Mouse (Mus musculus): ENCODE results near the gene Gns. TPM values are rescaled to one million over a fixed set of nuclear protein-coding genes. Genes with fewer than 3 reads are reported as not detected.

The Gns gene
- polyA plus RNA-seq, 1 experiment: 47.2 TPM

GRCm38 (mm10) chr10:121436693-121437092 lies 71.8 kb downstream of the Gns start:
- H3ac ChIP-seq (ENCODE audit: control insufficient read depth, insufficient read length, low read depth): no peak overlapping the region
- H3K36me3 ChIP-seq (ENCODE audit: control insufficient read depth, insufficient read depth): no peaks in the 10 kb centered on the region
- TF ChIP-seq MYOD1 (IDR thresholded peaks at IDR 0.05; ENCODE audit: control insufficient read depth, insufficient read length, low read depth) (no peak), USF1 (IDR thresholded peaks at IDR 0.05; ENCODE audit: low read depth) (no peak), CEBPB (IDR thresholded peaks at IDR 0.05; ENCODE audit: low read depth) (no peak), FOSL1 (IDR thresholded peaks at IDR 0.05; ENCODE audit: insufficient read depth, low read length, poor library complexity, severe bottlenecking) (no peak), MYOG (IDR thresholded peaks at IDR 0.05; ENCODE audit: control insufficient read depth, extremely low read depth, insufficient read length) (no peak), CTCF (IDR thresholded peaks at IDR 0.05; ENCODE audit: control insufficient read depth, insufficient read depth, insufficient read length) (no peak), MAX (IDR thresholded peaks at IDR 0.05) (no peak)
- H3K79me2 ChIP-seq (ENCODE audit: control insufficient read depth, insufficient read depth): no peaks in the 10 kb centered on the region
- H3K79me3 ChIP-seq (ENCODE audit: low read depth): no peaks in the 10 kb centered on the region
- no peak overlapping the region for H3K4me3 ChIP-seq (ENCODE audit: insufficient read depth, poor library complexity, severe bottlenecking)
- no peaks in the 10 kb centered on the region for H3K27me3 ChIP-seq (ENCODE audit: control insufficient read depth, insufficient read depth, insufficient read length)

GRCm38 (mm10) chr10:121438109-121438508 lies 73.2 kb downstream of the Gns start:
- H3K79me3 ChIP-seq (ENCODE audit: low read depth): no peaks in the 10 kb centered on the region
- H3K27me3 ChIP-seq (ENCODE audit: control insufficient read depth, insufficient read depth, insufficient read length): no peaks in the 10 kb centered on the region
- H3K79me2 ChIP-seq (ENCODE audit: control insufficient read depth, insufficient read depth): no peaks in the 10 kb centered on the region
- H3K36me3 ChIP-seq (ENCODE audit: control insufficient read depth, insufficient read depth): no peaks in the 10 kb centered on the region
- TF ChIP-seq MYOG (IDR thresholded peaks at IDR 0.05; ENCODE audit: control insufficient read depth, extremely low read depth, insufficient read length) (no peak), CEBPB (IDR thresholded peaks at IDR 0.05; ENCODE audit: low read depth) (no peak), FOSL1 (IDR thresholded peaks at IDR 0.05; ENCODE audit: insufficient read depth, low read length, poor library complexity, severe bottlenecking) (no peak), MYOD1 (IDR thresholded peaks at IDR 0.05; ENCODE audit: control insufficient read depth, insufficient read length, low read depth) (no peak), USF1 (IDR thresholded peaks at IDR 0.05; ENCODE audit: low read depth) (no peak), MAX (IDR thresholded peaks at IDR 0.05) (no peak), CTCF (IDR thresholded peaks at IDR 0.05; ENCODE audit: control insufficient read depth, insufficient read depth, insufficient read length) (no peak)
- H3K4me3 ChIP-seq (ENCODE audit: insufficient read depth, poor library complexity, severe bottlenecking): no peak overlapping the region
- H3ac ChIP-seq (ENCODE audit: control insufficient read depth, insufficient read length, low read depth): no peak overlapping the region

- H3K27me3 ChIP-seq (ENCODE audit: control insufficient read depth, insufficient read depth, insufficient read length): no peaks in the 10 kb centered on the region
- TF ChIP-seq USF1 (IDR thresholded peaks at IDR 0.05; ENCODE audit: low read depth) (no peak), MYOG (IDR thresholded peaks at IDR 0.05; ENCODE audit: control insufficient read depth, extremely low read depth, insufficient read length) (no peak), MAX (IDR thresholded peaks at IDR 0.05) (no peak), FOSL1 (IDR thresholded peaks at IDR 0.05; ENCODE audit: insufficient read depth, low read length, poor library complexity, severe bottlenecking) (no peak), MYOD1 (IDR thresholded peaks at IDR 0.05; ENCODE audit: control insufficient read depth, insufficient read length, low read depth) (no peak), CTCF (IDR thresholded peaks at IDR 0.05; ENCODE audit: control insufficient read depth, insufficient read depth, insufficient read length) (no peak), CEBPB (IDR thresholded peaks at IDR 0.05; ENCODE audit: low read depth) (no peak)
- H3K4me3 ChIP-seq (ENCODE audit: insufficient read depth, poor library complexity, severe bottlenecking): no peak overlapping the region
Measured at GRCm38 (mm10) chr10:121439310-121439731, 74.4 kb downstream of the Gns start.

GRCm38 (mm10) chr10:121443791-121444190 lies 78.9 kb downstream of the Gns start:
- Histone ChIP-seq H3ac (ENCODE audit: control insufficient read depth, insufficient read length, low read depth) (no peak overlapping the region), H3K79me3 (ENCODE audit: low read depth) (peaks cover 4% of the 10 kb centered on the region), H3K27me3 (ENCODE audit: control insufficient read depth, insufficient read depth, insufficient read length) (no peaks in the 10 kb centered on the region), H3K4me3 (ENCODE audit: insufficient read depth, poor library complexity, severe bottlenecking) (no peak overlapping the region), H3K79me2 (ENCODE audit: control insufficient read depth, insufficient read depth) (no peaks in the 10 kb centered on the region), H3K36me3 (ENCODE audit: control insufficient read depth, insufficient read depth) (no peaks in the 10 kb centered on the region)
- TF ChIP-seq CEBPB (IDR thresholded peaks at IDR 0.05; ENCODE audit: low read depth) (no peak), CTCF (IDR thresholded peaks at IDR 0.05; ENCODE audit: control insufficient read depth, insufficient read depth, insufficient read length) (no peak), MAX (IDR thresholded peaks at IDR 0.05) (no peak), FOSL1 (IDR thresholded peaks at IDR 0.05; ENCODE audit: insufficient read depth, low read length, poor library complexity, severe bottlenecking) (no peak), USF1 (IDR thresholded peaks at IDR 0.05; ENCODE audit: low read depth) (no peak), MYOG (IDR thresholded peaks at IDR 0.05; ENCODE audit: control insufficient read depth, extremely low read depth, insufficient read length) (no peak), MYOD1 (IDR thresholded peaks at IDR 0.05; ENCODE audit: control insufficient read depth, insufficient read length, low read depth) (no peak)

More at GRCm38 (mm10) chr10:121439310-121439731, 74.4 kb downstream of the Gns start:
- Histone ChIP-seq H3ac (ENCODE audit: control insufficient read depth, insufficient read length, low read depth) (no peak overlapping the region), H3K79me3 (ENCODE audit: low read depth) (peaks cover 4% of the 10 kb centered on the region), H3K36me3 (ENCODE audit: control insufficient read depth, insufficient read depth) (no peaks in the 10 kb centered on the region), H3K79me2 (ENCODE audit: control insufficient read depth, insufficient read depth) (no peaks in the 10 kb centered on the region)

- Histone ChIP-seq H3K36me3 (ENCODE audit: control insufficient read depth, insufficient read depth) (no peaks in the 10 kb centered on the region), H3K79me3 (ENCODE audit: low read depth) (peaks cover 4% of the 10 kb centered on the region), H3K27me3 (ENCODE audit: control insufficient read depth, insufficient read depth, insufficient read length) (no peaks in the 10 kb centered on the region)
Measured at GRCm38 (mm10) chr10:121444198-121444597, 79.3 kb downstream of the Gns start.

More at GRCm38 (mm10) chr10:121444198-121444597, 79.3 kb downstream of the Gns start:
- H3K79me2 ChIP-seq (ENCODE audit: control insufficient read depth, insufficient read depth): no peaks in the 10 kb centered on the region
- H3ac ChIP-seq (ENCODE audit: control insufficient read depth, insufficient read length, low read depth): no peak overlapping the region
- H3K4me3 ChIP-seq (ENCODE audit: insufficient read depth, poor library complexity, severe bottlenecking): no peak overlapping the region
- TF ChIP-seq MYOG (IDR thresholded peaks at IDR 0.05; ENCODE audit: control insufficient read depth, extremely low read depth, insufficient read length): no peak
- TF ChIP-seq CTCF (IDR thresholded peaks at IDR 0.05; ENCODE audit: control insufficient read depth, insufficient read depth, insufficient read length): no peak
- TF ChIP-seq MYOD1 (IDR thresholded peaks at IDR 0.05; ENCODE audit: control insufficient read depth, insufficient read length, low read depth): no peak
- TF ChIP-seq FOSL1 (IDR thresholded peaks at IDR 0.05; ENCODE audit: insufficient read depth, low read length, poor library complexity, severe bottlenecking): no peak
- no peak for TF ChIP-seq USF1 (IDR thresholded peaks at IDR 0.05; ENCODE audit: low read depth)
- TF ChIP-seq MAX (IDR thresholded peaks at IDR 0.05): no peak
- no peak for TF ChIP-seq CEBPB (IDR thresholded peaks at IDR 0.05; ENCODE audit: low read depth)
